Mouse (Mus musculus) lung, adult 2 months (tissue): ENCODE results near the gene Il19. TPM values are rescaled to one million over a fixed set of nuclear protein-coding genes. Genes with fewer than 3 reads are reported as not detected.

ENCODE experiments used
- DNase-seq: peaks from one replicate; pipeline ENCODE4 v3.0.0; 2022
- H3K4me1 ChIP-seq: fragments of 200-500 bp; 2 replicates; pipeline ENCODE4 v1.6.1; 2011; ENCODE audit warnings: low read length; ENCODE audit not compliant: control insufficient read depth, insufficient read depth
- H3K4me3 ChIP-seq: fragments of 200-500 bp; replicated peaks from 2 replicates; pipeline ENCODE3; 2011; ENCODE audit warnings: low read depth, mild to moderate bottlenecking, control low read depth, low read length; ENCODE audit errors: extremely low read depth
- CTCF ChIP-seq: fragments of 200-500 bp; IDR thresholded peaks from 2 replicates; pipeline ENCODE4 v1.5.1; 2011; ENCODE audit warnings: mild to moderate bottlenecking, low read length, control low read depth; ENCODE audit not compliant: insufficient read depth
- POLR2A ChIP-seq: fragments of 200-500 bp; IDR thresholded peaks from 2 replicates; pipeline ENCODE4 v1.6.1; 2011; ENCODE audit warnings: low read depth, mild to moderate bottlenecking, control low read depth, low read length, borderline replicate concordance; ENCODE audit errors: extremely low read depth
- WGBS: fragments of 180-500 bp; shearing (Covaris S2); methylation state at CpG from one replicate; pipeline ENCODE4 v1.1.7; 2018; 5-methylcytosine and 5-hydroxymethylcytosine counted together
- polyA plus RNA-seq: library from polyadenylated mRNA; depleted of rRNA; stranded (reverse); fragments of >200 nt; gene quantifications from 2 replicates; pipeline ENCODE4 v1.2.3, GENCODE M21; 2012; rRNA removed

The Il19 gene
- polyA plus RNA-seq, result not detected in 2 replicates

DNA sequence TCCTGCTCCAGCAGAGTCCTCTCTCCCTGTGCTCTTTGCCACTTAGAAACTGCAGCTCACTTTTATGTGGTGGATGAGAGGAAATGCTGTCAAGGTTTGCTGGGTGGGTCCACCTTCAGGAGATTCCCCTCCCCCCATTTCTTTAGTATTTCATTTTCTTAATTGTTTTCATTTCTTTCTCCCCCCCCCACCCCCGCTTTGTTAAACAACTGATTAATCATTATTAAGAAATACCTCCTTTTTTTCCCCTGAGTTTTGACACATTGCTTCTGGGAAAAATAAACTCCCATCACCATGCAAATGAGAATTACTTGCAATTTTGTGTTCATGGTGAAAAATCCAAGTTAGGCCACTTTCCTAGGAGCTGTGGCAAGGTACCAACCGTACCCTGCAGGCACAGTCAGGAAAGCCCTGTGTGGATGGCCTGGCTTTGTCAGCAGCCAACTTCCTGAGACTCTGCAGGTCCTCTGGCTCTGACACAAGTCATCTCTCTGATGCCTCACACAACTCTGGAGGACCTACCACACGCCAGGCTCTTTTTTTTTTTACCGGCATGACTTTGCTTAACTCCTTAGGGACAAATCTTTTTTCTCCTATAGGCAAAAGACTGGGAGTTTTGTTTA is at the start of gene Il19:
Il19 (minus strand) TSS at position 51 of the 623 bp plus-strand sequence.
- no peak for TF ChIP-seq POLR2A
- TF ChIP-seq CTCF, result no peak
- 39% methylated on average over 4 of the region's 4 CpGs for WGBS
- DNase-seq, result no peak
- H3K4me3 ChIP-seq, result no peak within 1 kb of the TSS
- H3K4me1 ChIP-seq, result no peaks in the 10 kb centered on the region

DNA sequence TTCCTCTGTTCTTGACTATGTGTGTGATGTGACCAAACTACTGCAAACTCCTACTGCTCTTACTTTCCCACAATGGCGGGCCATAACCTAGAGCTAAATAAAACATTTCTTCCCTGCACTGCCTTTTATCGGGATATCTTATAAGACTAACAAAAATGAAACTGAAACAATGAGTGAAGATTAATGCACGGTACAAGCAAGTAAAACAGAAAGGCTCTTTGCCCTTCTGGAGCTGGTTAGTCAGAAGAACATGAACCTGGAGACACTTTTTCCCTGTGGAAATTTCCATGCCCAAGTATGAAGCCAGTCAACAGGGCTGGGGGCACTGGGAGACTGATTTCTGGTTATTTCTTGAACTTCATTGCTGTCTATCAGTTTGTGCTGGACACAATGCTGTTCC is 49.4 kb upstream of the Il19 start:
- no peaks in the 10 kb centered on the region for H3K4me1 ChIP-seq
- WGBS, result 58% methylated on average over 3 of the region's 3 CpGs
- DNase-seq, result no peak
- no peak overlapping the region for H3K4me3 ChIP-seq
- no peak for TF ChIP-seq POLR2A

DNA sequence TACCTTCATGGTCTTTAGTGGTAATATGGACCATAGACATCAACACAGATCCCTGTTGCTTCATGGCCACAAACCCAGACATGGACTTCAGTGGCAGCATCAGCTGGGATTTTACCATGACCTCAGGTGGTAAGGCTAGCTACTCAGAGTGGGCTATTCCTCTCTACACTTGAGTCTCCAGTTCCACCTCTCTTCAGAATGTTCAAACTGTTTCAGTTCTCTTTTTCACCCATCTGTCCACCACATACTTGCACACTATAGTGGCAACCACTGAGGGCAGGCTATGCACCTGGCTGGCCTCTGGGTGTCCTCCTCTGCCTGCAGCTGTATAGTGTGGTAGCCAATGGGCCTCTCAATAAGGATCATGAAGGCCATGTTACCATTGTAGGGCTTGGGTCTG is 47.5 kb upstream of the Il19 start:
- no peak for TF ChIP-seq POLR2A
- TF ChIP-seq CTCF, result 0 out of 2 replicates have a peak, but pooled peaks have one; percentile 9
- no peak overlapping the region for H3K4me3 ChIP-seq
- DNase-seq, result no peak
- H3K4me1 ChIP-seq, result no peaks in the 10 kb centered on the region

DNA sequence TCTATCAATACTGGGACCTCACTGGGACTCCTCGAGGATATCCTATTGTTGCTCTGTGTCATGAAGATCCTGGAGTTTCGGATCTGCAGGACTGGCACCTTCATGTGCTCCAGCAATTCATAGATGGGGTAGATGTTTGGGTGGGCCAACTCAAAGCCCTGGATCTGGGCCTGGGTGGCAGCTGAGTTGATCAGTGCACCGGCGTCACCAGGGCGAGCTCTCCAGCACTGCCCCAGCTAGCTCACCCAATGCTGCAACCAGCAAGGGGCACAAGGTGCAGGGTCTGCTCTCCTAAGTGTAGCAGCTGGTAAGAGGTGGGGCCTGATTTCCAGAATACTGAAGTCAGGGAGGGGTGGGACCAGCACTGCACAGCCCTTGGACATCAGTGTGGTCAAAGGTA is 47.1 kb upstream of the Il19 start:
- DNase-seq, result no peak
- TF ChIP-seq CTCF (no peak), POLR2A (no peak)
- no peaks in the 10 kb centered on the region for H3K4me1 ChIP-seq
- 87% methylated on average over 5 of the region's 5 CpGs for WGBS
- no peak overlapping the region for H3K4me3 ChIP-seq

DNA sequence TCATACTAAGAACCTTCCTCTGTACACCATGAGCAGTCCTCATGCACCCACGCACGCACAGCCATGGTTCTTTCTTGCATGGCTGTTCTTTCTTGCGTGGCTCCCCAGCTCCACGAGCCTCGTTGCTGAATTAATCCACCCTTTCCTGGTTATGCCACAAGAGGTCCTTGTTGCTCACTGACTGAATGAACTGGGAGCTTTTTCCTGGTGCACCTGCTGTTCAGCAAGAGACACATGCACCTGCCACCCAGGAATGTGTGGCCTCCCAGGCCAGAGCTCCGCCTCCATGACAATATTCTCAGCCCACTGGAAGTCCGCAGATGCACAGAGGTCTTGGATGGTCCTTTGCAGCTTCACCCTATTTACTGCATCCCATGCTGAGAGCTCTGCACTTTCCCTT is 44.5 kb upstream of the Il19 start:
- H3K4me3 ChIP-seq, result no peak overlapping the region
- H3K4me1 ChIP-seq, result no peaks in the 10 kb centered on the region
- TF ChIP-seq CTCF (no peak), POLR2A (no peak)
- 55% methylated on average over 7 of the region's 7 CpGs for WGBS
- no peak for DNase-seq

DNA sequence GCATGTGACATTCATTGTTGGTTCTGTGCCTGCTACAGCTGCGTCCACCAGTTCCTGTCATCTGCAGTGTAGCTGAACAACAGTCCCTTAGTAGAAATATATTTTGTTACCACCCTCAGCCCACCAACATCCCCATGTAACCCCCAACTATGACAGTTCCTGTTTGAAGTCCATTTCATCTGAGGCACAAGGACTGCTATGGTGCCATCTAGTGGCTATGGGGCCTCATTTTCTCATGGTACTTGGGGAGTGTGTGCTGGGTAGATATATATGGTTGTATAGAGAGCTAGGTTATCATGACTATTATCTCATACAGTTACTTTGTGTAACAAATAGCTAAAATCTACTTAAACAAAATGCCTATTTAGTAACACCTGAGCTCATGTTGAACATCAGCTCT is 39.5 kb upstream of the Il19 start:
- no peak for TF ChIP-seq POLR2A
- peak; percentile 32; the same call in 1 of the 2 replicates for TF ChIP-seq CTCF
- WGBS, result 48% methylated on average over 1 of the region's 1 CpGs
- Histone ChIP-seq H3K4me3 (no peak overlapping the region), H3K4me1 (no peaks in the 10 kb centered on the region)
- peak; percentile 17 for DNase-seq

DNA sequence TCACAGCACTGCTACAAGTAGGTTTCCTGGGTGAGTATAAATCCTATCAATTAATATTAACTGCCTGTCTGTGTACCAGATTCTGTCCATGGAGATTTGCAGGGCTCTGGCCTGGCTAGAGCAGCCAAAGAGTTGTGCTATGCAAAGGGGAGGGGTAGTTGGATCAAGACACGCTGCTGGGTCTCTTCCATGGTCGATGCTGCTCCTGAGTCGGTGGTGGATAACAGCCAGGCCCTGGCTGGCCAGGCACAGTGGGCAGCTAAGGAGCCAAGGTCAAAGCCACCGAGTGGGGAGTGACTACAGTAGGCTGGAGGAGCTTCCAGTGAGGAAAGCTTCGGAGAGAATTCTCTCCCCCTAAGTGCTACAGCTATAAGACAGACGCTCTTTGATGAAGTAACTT is 24.0 kb upstream of the Il19 start:
- WGBS, result 61% methylated on average over 6 of the region's 6 CpGs
- H3K4me3 ChIP-seq, result no peak overlapping the region
- DNase-seq, result no peak
- no peak for TF ChIP-seq CTCF
- no peaks in the 10 kb centered on the region for H3K4me1 ChIP-seq

DNA sequence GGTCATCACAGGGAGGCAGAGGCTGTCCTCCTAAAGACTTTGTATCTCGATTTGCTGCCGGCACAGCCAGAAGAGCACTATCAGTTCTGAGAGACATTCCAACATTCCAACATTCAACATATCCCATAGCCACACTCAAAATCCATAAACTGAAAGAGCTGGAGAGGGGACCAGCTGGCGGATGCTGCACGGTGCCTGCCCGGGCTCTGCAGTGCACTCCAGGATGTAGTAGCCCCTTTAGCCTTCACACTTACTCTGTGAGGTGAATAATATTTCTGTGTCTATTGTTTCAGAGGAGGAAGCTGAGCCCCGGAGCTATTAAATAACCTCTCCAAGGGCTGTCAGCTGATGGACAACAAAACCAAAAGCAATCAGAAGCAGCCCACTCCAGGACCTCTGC is 7.0 kb upstream of the Il19 start:
- no peak for TF ChIP-seq POLR2A
- no peak for TF ChIP-seq CTCF
- 15% methylated on average over 6 of the region's 6 CpGs for WGBS
- no peaks in the 10 kb centered on the region for H3K4me1 ChIP-seq
- H3K4me3 ChIP-seq, result no peak overlapping the region
- no peak for DNase-seq

DNA sequence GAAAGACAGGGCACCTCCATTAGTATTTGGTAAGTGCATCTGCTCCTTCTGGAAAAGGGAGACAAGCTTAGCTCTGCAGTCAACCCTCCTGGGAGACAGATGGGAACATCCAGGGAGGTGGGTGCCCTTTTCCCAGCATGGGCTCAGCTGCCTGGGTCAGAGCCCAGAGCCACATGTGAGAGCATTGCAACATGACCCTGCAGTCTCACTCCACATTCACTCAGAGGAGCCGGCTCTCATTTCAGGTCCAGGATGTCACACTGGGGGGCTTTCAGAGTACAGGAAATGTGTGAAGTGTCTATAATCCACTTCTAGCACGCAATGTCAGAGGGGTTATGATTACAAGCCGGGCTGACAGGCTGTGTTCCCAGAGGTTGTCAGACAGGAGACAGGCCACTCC is 1.9 kb upstream of the Il19 start:
- no peaks in the 10 kb centered on the region for H3K4me1 ChIP-seq
- no peak for DNase-seq
- TF ChIP-seq POLR2A (no peak), CTCF (no peak)
- H3K4me3 ChIP-seq, result no peak overlapping the region
- 25% methylated on average over 3 of the region's 3 CpGs for WGBS

DNA sequence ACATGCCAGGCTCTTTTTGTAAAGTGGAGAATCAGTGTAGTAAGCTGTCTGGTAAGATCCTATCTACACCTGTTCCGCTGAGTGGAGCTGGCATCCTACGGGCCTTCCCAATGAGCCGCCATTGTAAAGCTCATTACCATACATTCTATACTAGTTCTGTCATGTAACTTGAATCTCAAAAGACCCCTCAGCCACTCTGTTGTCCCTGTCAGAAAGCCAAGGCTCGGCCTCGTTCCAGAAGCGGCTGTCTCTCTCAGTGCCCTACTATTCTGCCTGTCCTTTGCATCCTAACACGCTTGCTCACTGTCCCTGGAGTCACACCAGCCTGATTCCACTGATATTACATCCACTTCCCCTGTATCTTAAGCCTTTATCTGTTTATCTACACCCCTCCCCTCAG is 1.7 kb downstream of the Il19 start:
- DNase-seq, result no peak
- TF ChIP-seq POLR2A, result no peak
- no peak for TF ChIP-seq CTCF
- WGBS, result 86% methylated on average over 7 of the region's 7 CpGs
- H3K4me1 ChIP-seq, result no peaks in the 10 kb centered on the region
- H3K4me3 ChIP-seq, result no peak overlapping the region
